Mouse (Mus musculus) lung, postnatal 14 days (tissue): ENCODE measurements around the gene Elf4.
"Not testable (repeated sequence)": the region's sequence is repeated elsewhere in the genome, so short reads cannot be mapped to it uniquely, and the experiment has no call there.

Experiments
- DNase-seq: peaks from one replicate; pipeline ENCODE4 v3.0.0; 2021

Gene Elf4

GRCm38 (mm10) chrX:48462754-48463507 lies at the start of gene Elf4:
TSS of gene Elf4 (minus strand) at chrX:48463132.
- peak; percentile 69 for DNase-seq

- DNase-seq = no peak
Observed at GRCm38 (mm10) chrX:48493763-48494162, 30.8 kb upstream of the Elf4 start.

GRCm38 (mm10) chrX:48481687-48482086 lies 18.8 kb upstream of the Elf4 start:
- no peak for DNase-seq

GRCm38 (mm10) chrX:48481095-48481494 lies 18.2 kb upstream of the Elf4 start:
- DNase-seq = no peak

- DNase-seq = no peak
Observed at GRCm38 (mm10) chrX:48467355-48467946, 4.5 kb upstream of the Elf4 start.

- DNase-seq = no peak
Observed at GRCm38 (mm10) chrX:48466174-48466573, 3.2 kb upstream of the Elf4 start.

- no peak for DNase-seq
Observed at GRCm38 (mm10) chrX:48464436-48464835, 1.5 kb upstream of the Elf4 start.

- no peak for DNase-seq
Observed at GRCm38 (mm10) chrX:48463636-48464035, 704 bp upstream of the Elf4 start.

GRCm38 (mm10) chrX:48462297-48462696 lies 635 bp downstream of the Elf4 start:
- DNase-seq = no peak

- DNase-seq = no peak
Observed at GRCm38 (mm10) chrX:48461006-48461405, 1.9 kb downstream of the Elf4 start.

GRCm38 (mm10) chrX:48460496-48460895 lies 2.4 kb downstream of the Elf4 start:
- no peak for DNase-seq

- no peak for DNase-seq
Observed at GRCm38 (mm10) chrX:48456956-48457355, 6.0 kb downstream of the Elf4 start.

- DNase-seq = no peak
Observed at GRCm38 (mm10) chrX:48455018-48455417, 7.9 kb downstream of the Elf4 start.

- peak; percentile 11 for DNase-seq
Observed at GRCm38 (mm10) chrX:48454495-48454878, 8.4 kb downstream of the Elf4 start.

GRCm38 (mm10) chrX:48453736-48454494 lies 9.0 kb downstream of the Elf4 start:
- DNase-seq = peak; percentile 75

GRCm38 (mm10) chrX:48452931-48453673 lies 9.8 kb downstream of the Elf4 start:
- peak; percentile 19 for DNase-seq

- no peak for DNase-seq
Observed at GRCm38 (mm10) chrX:48452231-48452890, 10.6 kb downstream of the Elf4 start.

- DNase-seq = no peak
Observed at GRCm38 (mm10) chrX:48449646-48450045, 13.3 kb downstream of the Elf4 start.

- DNase-seq = no peak
Observed at GRCm38 (mm10) chrX:48444677-48445076, 18.3 kb downstream of the Elf4 start.

- no peak for DNase-seq
Observed at GRCm38 (mm10) chrX:48441954-48442353, 21.0 kb downstream of the Elf4 start.

GRCm38 (mm10) chrX:48441548-48441947 lies 21.4 kb downstream of the Elf4 start:
- no peak for DNase-seq

- DNase-seq = peak; percentile 39
Observed at GRCm38 (mm10) chrX:48439036-48439435, 23.9 kb downstream of the Elf4 start.

GRCm38 (mm10) chrX:48436082-48436481 lies 26.9 kb downstream of the Elf4 start:
- DNase-seq = not testable (repeated sequence)
